Mouse (Mus musculus): ENCODE data around the gene Dhx29.

Gene Dhx29

GRCm38 (mm10) chr13:112927287-112928001 lies at the start of gene Dhx29, which contains the start of gene Mtrex:
TSS of gene Dhx29 (plus strand) at chr13:112927454.
TSS of gene Mtrex (minus strand) at chr13:112927398.
- DNase-seq (ENCODE audit: low spot score in 2 of 2) = peak; percentile 94 to 95

DNA sequence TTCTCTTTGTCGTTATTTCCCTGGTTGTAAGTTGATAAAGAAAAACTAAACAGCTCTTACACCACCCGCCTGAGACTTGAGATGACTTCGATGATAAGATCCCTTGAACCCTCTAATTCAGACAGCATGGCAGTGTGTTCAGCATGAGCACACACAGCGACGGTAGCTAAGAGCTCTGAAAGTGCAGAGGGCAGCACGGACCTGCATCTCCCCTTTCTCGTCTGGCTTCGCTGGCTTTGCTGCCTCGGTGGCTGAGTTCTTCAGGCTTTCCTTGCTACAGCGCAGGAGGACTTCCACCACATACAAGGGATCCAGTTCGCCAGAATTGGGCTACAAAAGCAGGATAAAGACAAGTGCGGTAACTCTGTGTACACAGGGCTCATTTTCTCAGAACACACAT lies 40.0 kb upstream of the Dhx29 start:
- no peak for DNase-seq (ENCODE audit: low spot score in 2 of 2)

DNA sequence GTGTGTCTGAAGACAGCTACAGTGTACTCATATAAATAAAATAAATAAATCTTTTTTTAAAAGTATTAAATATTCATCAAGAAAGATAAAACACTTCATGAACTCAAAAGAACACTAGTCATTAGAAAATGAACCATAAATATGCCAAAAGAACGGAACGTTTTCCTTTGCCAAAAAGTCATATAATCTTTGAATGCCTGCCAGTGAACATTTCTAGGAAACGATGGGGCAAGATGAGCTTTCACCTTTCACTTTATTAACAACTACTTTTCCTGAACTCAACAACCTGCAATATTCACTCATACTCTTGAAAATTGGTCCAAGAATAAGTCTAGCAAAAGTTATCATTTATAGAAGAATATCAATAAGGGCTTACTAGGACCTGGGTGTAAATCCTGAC lies 25.1 kb upstream of the Dhx29 start:
- DNase-seq (ENCODE audit: low spot score in 2 of 2) = no peak

- peak in 1 of 2 experiments; percentile 37 for DNase-seq (ENCODE audit: low spot score in 2 of 2)
These were observed 17.6 kb upstream of the Dhx29 start for GRCm38 (mm10) chr13:112909663-112910062.

DNA sequence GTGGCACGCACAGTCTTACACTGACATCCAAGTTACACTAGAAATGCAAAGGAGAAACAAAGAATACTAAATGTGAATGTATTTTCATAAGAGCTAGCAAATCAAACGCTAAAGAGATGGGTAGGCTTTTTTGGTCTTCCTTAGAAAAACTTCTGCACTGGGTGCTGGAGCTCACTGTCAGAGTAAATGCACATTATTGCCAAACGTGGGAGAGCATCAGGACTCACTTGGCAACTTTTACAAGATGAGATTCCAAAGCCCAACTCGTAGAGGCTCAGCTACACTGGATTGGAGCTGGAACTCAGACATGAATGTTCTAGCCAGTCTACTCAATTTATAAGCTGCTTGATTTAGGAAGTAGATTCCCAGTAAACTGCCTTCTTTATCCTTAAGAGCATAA lies 16.8 kb upstream of the Dhx29 start:
- no peak for DNase-seq (ENCODE audit: low spot score in 2 of 2)

- no peak for DNase-seq (ENCODE audit: low spot score in 2 of 2)
These were observed 8.0 kb upstream of the Dhx29 start for GRCm38 (mm10) chr13:112919141-112919865.

DNA sequence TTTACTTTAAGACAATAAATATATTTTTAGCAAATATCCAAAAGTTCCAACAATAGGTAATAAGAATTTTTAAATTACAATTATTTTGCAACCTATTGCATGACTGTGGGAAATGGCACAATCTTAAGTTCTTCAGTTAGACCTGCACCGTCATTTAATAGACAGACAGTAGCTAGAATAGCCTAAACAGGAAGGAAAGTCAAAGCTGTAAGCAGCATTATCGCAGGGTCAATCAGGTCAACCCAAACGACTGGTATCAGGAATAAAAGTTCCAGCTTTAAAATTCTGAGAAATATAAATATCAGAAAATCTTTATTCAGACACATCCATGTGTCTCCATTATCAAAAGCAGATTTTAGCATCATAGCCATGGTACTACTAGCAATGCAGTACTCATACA lies 6.3 kb upstream of the Dhx29 start:
- no peak for DNase-seq (ENCODE audit: low spot score in 2 of 2)

- no peak for DNase-seq (ENCODE audit: low spot score in 2 of 2)
These were observed 2.0 kb upstream of the Dhx29 start for GRCm38 (mm10) chr13:112925266-112925665.

DNA sequence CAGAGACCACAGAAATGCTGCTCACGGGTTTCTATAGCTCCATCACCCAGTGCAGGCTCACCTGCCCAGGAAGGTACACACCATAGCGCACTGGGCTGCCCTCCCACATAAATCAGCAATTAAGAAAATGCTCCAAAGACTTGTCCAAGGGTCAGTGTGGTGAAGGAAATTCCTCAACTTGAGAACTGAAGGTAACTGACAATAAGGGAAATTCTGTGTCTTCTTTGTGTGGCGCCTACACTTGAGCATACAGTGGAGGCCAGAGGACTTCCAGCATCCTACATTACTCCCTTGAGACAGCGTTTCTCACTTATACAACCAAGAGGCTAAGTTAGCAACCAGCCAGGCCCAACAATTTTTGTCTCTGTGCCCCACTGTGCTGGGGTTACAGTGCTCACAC lies 1.3 kb upstream of the Dhx29 start:
- no peak for DNase-seq (ENCODE audit: low spot score in 2 of 2)

DNA sequence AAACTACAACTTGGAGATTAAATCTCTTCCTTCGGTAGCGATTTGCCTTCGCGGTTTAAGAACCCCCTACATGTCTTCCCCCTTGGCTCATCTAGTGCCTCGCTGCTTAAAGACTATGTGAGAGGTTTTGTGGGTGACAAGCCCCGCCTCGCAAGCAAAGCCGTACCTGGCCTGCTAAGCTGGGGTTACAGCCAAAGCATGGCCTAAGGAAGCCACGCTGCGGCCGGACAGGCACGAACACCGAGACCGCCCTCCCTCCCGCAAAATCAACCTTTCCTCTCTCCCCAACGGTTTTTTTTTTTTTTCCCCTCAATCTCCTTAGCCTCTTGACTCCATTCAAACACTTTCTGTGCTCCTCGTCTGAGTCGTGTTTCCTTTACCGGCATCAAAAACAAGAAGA lies 458 bp upstream of the Dhx29 start:
- DNase-seq (ENCODE audit: low spot score in 2 of 2) = peak; percentile 16 to 35

DNA sequence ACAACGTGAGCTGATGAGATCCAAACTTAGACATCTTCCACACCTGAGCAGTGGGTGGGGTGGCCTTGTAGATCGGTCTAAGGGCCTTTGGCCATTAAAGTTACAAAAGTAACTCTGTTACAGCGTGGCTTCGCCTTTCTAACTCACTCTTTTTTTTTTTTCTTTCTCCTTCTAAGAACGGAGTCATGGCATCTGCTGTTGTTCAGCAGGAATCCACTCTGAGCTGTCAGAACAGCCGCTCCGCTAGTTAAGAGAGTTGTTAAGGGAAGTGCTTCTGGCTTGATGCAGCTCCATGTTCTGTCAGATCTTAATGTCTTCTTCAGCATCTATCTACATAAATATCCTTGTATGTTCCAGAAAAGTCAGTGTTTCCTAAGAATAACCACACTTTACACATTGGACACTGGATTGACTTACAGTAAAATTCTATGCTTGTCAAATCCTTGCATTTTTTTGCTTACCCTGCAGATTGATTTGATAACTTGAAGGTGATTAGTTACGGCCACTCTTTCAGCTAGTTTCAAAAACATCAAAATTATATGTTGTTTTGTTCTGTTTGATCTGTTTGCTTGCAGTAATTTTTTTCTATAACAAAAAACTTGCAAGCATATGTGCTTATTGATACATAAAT lies 899 bp downstream of the Dhx29 start:
- no peak for DNase-seq (ENCODE audit: low spot score in 2 of 2)

DNA sequence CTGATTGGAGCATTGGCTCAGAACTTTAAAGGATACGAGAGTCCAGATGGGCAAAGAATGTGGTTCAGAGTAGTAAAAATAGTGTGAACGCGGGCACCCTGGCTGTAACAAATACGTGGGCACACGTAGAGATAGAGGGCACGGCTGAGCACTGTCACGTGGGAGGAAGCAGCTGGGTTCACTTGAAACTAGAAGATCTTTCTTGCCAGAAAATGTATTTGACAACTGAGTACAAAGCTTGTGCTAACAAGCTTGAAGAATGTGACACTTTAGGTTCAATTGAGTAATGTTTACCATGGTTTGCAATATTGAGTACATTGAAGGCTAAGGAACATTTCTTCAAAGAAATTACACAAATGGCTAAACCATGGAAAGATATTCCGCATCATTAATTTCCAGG lies 10.9 kb downstream of the Dhx29 start:
- no peak for DNase-seq (ENCODE audit: low spot score in 2 of 2)

DNA sequence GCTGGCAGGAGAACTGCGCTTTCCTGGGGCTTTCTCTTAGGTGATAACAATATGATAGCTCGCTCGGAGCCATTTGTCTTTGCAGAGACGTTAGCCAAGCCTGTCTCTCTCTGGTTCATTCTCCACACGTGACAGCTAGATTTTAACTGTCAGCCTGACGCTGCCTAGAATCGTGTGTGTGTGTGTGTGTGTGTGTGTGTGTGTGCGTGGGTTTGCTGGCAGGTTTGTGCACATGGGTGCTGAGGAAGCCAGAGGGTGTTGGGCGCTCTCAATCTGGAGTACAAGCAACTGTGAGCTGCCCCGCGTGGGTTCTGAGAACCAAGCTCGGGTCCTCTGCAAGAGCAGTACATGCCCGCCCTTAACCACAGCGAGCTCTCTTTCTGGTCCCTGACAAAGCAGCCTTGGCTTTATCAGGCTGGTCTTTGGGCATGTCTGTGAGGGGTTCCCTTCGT lies 14.7 kb downstream of the Dhx29 start:
- no peak for DNase-seq (ENCODE audit: low spot score in 2 of 2)

DNA sequence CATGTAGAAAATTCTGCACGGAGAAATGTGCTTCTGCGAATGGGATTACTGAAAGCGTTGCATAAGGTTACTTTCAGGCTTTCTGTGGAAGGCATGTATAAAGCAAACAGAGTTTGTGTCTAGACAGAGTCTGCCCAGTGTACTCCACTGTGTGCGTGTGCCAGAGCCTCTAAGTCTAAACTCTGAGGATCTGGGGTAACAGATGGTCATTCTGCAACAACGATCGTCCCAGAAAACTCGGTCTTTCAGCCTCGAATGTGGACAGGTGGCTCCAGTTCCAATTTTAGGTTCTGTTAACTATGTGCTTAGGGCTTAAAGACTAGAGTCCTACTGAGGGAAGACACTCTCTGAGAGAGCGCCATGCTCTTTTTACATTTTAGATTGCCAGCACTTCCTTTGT lies 18.1 kb downstream of the Dhx29 start:
- DNase-seq (ENCODE audit: low spot score in 2 of 2) = no peak

- no peak for DNase-seq (ENCODE audit: low spot score in 2 of 2)
These were observed 18.6 kb downstream of the Dhx29 start for GRCm38 (mm10) chr13:112945900-112946299.

GRCm38 (mm10) chr13:112954067-112954466 lies 26.8 kb downstream of the Dhx29 start:
- no peak for DNase-seq (ENCODE audit: low spot score in 2 of 2)

DNA sequence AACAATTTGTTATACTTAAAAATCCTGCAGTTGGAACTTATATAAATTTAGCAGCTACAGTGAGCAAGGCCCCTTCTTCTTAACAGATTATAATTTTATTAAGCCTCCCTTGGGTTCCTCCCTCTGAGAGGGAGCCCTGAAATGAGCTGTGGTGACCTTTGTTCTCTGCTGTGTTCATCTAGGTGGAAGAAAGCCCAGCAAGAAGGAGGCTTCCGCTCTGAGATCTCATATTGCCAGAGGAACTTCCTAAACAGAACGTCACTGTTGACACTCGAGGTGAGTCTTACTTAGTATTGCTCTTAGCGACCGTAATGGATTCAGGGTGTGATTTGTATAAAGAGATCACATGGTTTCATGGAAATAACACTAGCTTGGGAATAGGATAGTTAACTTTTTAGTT lies 35.8 kb downstream of the Dhx29 start:
- no peak for DNase-seq (ENCODE audit: low spot score in 2 of 2)

GRCm38 (mm10) chr13:112964421-112964820 lies 37.2 kb downstream of the Dhx29 start:
- DNase-seq (ENCODE audit: low spot score in 2 of 2) = no peak

DNA sequence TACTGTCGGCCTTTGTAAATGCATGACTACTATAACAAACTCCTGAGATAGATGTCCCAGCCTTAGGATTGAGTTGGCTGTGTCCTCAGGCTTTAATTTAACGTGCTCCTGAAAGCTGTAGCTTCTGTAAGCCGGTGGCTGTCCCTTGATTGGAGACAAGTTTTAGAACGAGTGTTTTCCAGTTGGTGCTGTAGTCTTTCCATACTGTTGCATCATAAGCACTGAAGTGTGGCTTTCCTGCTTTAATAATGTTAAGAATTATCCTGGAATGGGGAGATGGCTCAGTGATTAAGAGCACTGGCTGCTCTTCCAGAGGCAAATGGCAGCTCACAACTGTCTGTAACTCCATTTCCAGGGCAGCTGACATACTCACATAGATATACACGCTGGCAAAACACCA lies 40.0 kb downstream of the Dhx29 start:
- DNase-seq (ENCODE audit: low spot score in 2 of 2) = no peak

GRCm38 (mm10) chr13:112976720-112977119 lies 49.5 kb downstream of the Dhx29 start:
- DNase-seq (ENCODE audit: low spot score in 2 of 2) = peak in 1 of 2 experiments; percentile 8

GRCm38 (mm10) chr13:112985605-112986450 lies 58.6 kb downstream of the Dhx29 start:
- no peak for DNase-seq (ENCODE audit: low spot score in 2 of 2)

GRCm38 (mm10) chr13:112986451-112986950 lies 59.2 kb downstream of the Dhx29 start:
- DNase-seq (ENCODE audit: low spot score in 2 of 2) = no peak

Data from thymus, postnatal 10 days (tissue).